Mouse (Mus musculus) small intestine, adult 2 months (tissue): ENCODE measurements around the gene Tek.

Experiments used
- CTCF ChIP-seq: fragments of 200-500 bp; IDR thresholded peaks from 2 replicates; pipeline ENCODE4 v1.5.1; 2012; ENCODE audit warnings: low read depth, mild to moderate bottlenecking, control low read depth, inconsistent platforms, low read length, moderate library complexity, mixed read lengths; ENCODE audit not compliant: insufficient replicate concordance, insufficient read length; ENCODE audit errors: extremely low read depth
- POLR2A ChIP-seq: fragments of 200-500 bp; IDR thresholded peaks from 2 replicates; pipeline ENCODE4 v1.6.1; 2012; ENCODE audit warnings: low read depth, mild to moderate bottlenecking, control low read depth, inconsistent platforms, low read length, moderate library complexity

DNA sequence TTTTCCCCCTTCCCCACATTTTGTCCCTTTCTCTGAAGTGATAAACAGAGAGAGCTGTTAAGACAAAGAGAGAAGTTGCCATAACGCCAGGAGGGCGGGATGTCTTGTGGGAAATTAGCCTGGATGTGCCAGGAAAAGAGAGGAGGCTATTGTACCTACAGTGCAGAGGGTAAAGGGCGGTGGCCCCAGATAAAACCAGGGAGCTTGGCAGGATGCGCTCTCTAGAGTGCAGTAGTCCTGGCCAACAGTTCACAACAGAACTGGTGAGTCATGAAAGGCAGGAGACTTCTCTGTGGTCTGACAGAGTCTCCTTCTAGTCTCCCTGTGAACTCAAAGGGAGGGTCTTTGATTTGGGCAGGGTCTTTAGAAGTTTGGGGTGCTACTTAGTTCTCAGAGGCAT, 13.3 kb upstream of the Tek start:
- TF ChIP-seq CTCF: no peak
- no peak for TF ChIP-seq POLR2A
